Mouse (Mus musculus) testis, adult 2 months (tissue): ENCODE measurements around the gene Atg10. TPM values are rescaled to one million over a fixed set of nuclear protein-coding genes. Genes with fewer than 3 reads are reported as not detected.

Experiments
- H3K27ac ChIP-seq: fragments of 200-500 bp; 2 replicates; pipeline ENCODE4 v1.5.1; 2012; ENCODE audit warnings: low read depth, low read length; ENCODE audit not compliant: control insufficient read depth, insufficient read depth
- H3K27me3 ChIP-seq: fragments of 200-500 bp; 2 replicates; pipeline ENCODE4 v1.6.1; 2012; ENCODE audit warnings: mild to moderate bottlenecking, low read length, moderate library complexity; ENCODE audit not compliant: control insufficient read depth, insufficient read depth
- H3K36me3 ChIP-seq: fragments of 200-500 bp; 2 replicates; pipeline ENCODE4 v1.6.1; 2012; ENCODE audit warnings: mild to moderate bottlenecking, low read length; ENCODE audit not compliant: control insufficient read depth, insufficient read depth
- H3K4me1 ChIP-seq: fragments of 200-500 bp; 2 replicates; pipeline ENCODE4 v1.6.1; 2012; ENCODE audit warnings: low read length; ENCODE audit not compliant: control insufficient read depth, insufficient read depth
- H3K4me3 ChIP-seq: fragments of 200-500 bp; 2 replicates; pipeline ENCODE4 v1.5.1; 2012; ENCODE audit warnings: low read depth, mild to moderate bottlenecking, low read length, moderate library complexity, mixed read lengths; ENCODE audit not compliant: control insufficient read depth
- CTCF ChIP-seq: fragments of 200-500 bp; IDR thresholded peaks from 2 replicates; pipeline ENCODE4 v1.5.1; 2012; ENCODE audit warnings: low read depth, mild to moderate bottlenecking, inconsistent platforms, low read length, moderate library complexity; ENCODE audit not compliant: control insufficient read depth, insufficient read depth, insufficient replicate concordance
- POLR2A ChIP-seq: fragments of 200-500 bp; IDR thresholded peaks from 2 replicates; pipeline ENCODE4 v1.6.1; 2012; ENCODE audit warnings: low read depth, mild to moderate bottlenecking, inconsistent platforms, low read length, moderate library complexity; ENCODE audit not compliant: control insufficient read depth
- polyA plus RNA-seq: library from polyadenylated mRNA; depleted of rRNA; stranded (reverse); fragments of >200 nt; gene quantifications from 2 replicates; pipeline ENCODE4 v1.2.3, GENCODE M21; 2012

The Atg10 gene
- polyA plus RNA-seq, 1 experiment, result 1.1 TPM

- Histone ChIP-seq H3K27ac (no peak overlapping the region), H3K36me3 (no peaks in the 10 kb centered on the region), H3K27me3 (no peaks in the 10 kb centered on the region), H3K4me1 (no peaks in the 10 kb centered on the region), H3K4me3 (no peak overlapping the region)
- TF ChIP-seq CTCF (no peak), POLR2A (no peak)
Measured at GRCm38 (mm10) chr13:91114880-91115279, 108.9 kb downstream of the Atg10 start.

- H3K4me3 ChIP-seq, result no peak overlapping the region
- no peaks in the 10 kb centered on the region for H3K27me3 ChIP-seq
- no peaks in the 10 kb centered on the region for H3K36me3 ChIP-seq
- H3K27ac ChIP-seq, result no peak overlapping the region
- no peaks in the 10 kb centered on the region for H3K4me1 ChIP-seq
- TF ChIP-seq POLR2A, result no peak
- TF ChIP-seq CTCF, result no peak
Measured at GRCm38 (mm10) chr13:91107308-91107946, 116.3 kb downstream of the Atg10 start.

GRCm38 (mm10) chr13:91102238-91102637, 121.5 kb downstream of the Atg10 start:
- TF ChIP-seq POLR2A, result no peak
- TF ChIP-seq CTCF, result no peak
- Histone ChIP-seq H3K36me3 (no peaks in the 10 kb centered on the region), H3K27ac (no peak overlapping the region), H3K4me3 (no peak overlapping the region), H3K27me3 (no peaks in the 10 kb centered on the region), H3K4me1 (no peaks in the 10 kb centered on the region)

GRCm38 (mm10) chr13:91100417-91100816, 123.4 kb downstream of the Atg10 start:
- Histone ChIP-seq H3K4me1 (no peaks in the 10 kb centered on the region), H3K4me3 (no peak overlapping the region)
- TF ChIP-seq CTCF (no peak), POLR2A (no peak)

GRCm38 (mm10) chr13:91094851-91095250, 128.9 kb downstream of the Atg10 start:
- H3K27ac ChIP-seq, result no peak overlapping the region
- no peaks in the 10 kb centered on the region for H3K27me3 ChIP-seq
- H3K4me3 ChIP-seq, result no peak overlapping the region
- H3K4me1 ChIP-seq, result no peaks in the 10 kb centered on the region
- no peaks in the 10 kb centered on the region for H3K36me3 ChIP-seq
- TF ChIP-seq POLR2A (no peak), CTCF (no peak)

More at GRCm38 (mm10) chr13:91100417-91100816, 123.4 kb downstream of the Atg10 start:
- Histone ChIP-seq H3K27ac (no peak overlapping the region), H3K27me3 (no peaks in the 10 kb centered on the region), H3K36me3 (no peaks in the 10 kb centered on the region)

- Histone ChIP-seq H3K27me3 (no peaks in the 10 kb centered on the region), H3K27ac (no peak overlapping the region), H3K4me1 (no peaks in the 10 kb centered on the region), H3K36me3 (no peaks in the 10 kb centered on the region), H3K4me3 (no peak overlapping the region)
- TF ChIP-seq POLR2A (no peak), CTCF (no peak)
Measured at GRCm38 (mm10) chr13:91094196-91094595, 129.6 kb downstream of the Atg10 start.

GRCm38 (mm10) chr13:91093610-91094009, 130.2 kb downstream of the Atg10 start:
- Histone ChIP-seq H3K27ac (no peak overlapping the region), H3K27me3 (no peaks in the 10 kb centered on the region)
- TF ChIP-seq CTCF (no peak), POLR2A (no peak)

More at GRCm38 (mm10) chr13:91093610-91094009, 130.2 kb downstream of the Atg10 start:
- H3K4me1 ChIP-seq, result no peaks in the 10 kb centered on the region
- H3K36me3 ChIP-seq, result no peaks in the 10 kb centered on the region
- no peak overlapping the region for H3K4me3 ChIP-seq
